Mouse (Mus musculus) embryo, embryonic 11.5 days (tissue): ENCODE results near the gene Ntrk3.
A peak's percentile ranks its signal among the peaks of the same experiment; 100 is the strongest.

Source experiments
- DNase-seq: peaks from one replicate; pipeline ENCODE4 v3.0.0-alpha.2; 2012; ENCODE audit warnings: low read depth, low spot score

The Ntrk3 gene

GRCm38 (mm10) chr7:78520243-78520927 is 217.4 kb downstream of the Ntrk3 start:
- DNase-seq, result no peak

- DNase-seq, result no peak
Measured at GRCm38 (mm10) chr7:78519689-78520088, 218.1 kb downstream of the Ntrk3 start.

- DNase-seq, result no peak
Measured at GRCm38 (mm10) chr7:78518760-78519363, 218.9 kb downstream of the Ntrk3 start.

- peak; percentile 26 for DNase-seq
Measured at GRCm38 (mm10) chr7:78515042-78515609, 222.7 kb downstream of the Ntrk3 start.

- DNase-seq, result no peak
Measured at GRCm38 (mm10) chr7:78507032-78507611, 230.7 kb downstream of the Ntrk3 start.

GRCm38 (mm10) chr7:78500863-78501262 is 236.9 kb downstream of the Ntrk3 start:
- no peak for DNase-seq

GRCm38 (mm10) chr7:78499970-78500369 is 237.8 kb downstream of the Ntrk3 start:
- DNase-seq, result no peak

- DNase-seq, result no peak
Measured at GRCm38 (mm10) chr7:78498356-78498755, 239.5 kb downstream of the Ntrk3 start.

- DNase-seq, result peak; percentile 20
Measured at GRCm38 (mm10) chr7:78497819-78498218, 240.0 kb downstream of the Ntrk3 start.

GRCm38 (mm10) chr7:78493591-78493990 is 244.2 kb downstream of the Ntrk3 start:
- no peak for DNase-seq

- DNase-seq, result peak; percentile 7
Measured at GRCm38 (mm10) chr7:78491176-78491575, 246.6 kb downstream of the Ntrk3 start.

- DNase-seq, result no peak
Measured at GRCm38 (mm10) chr7:78484290-78484689, 253.5 kb downstream of the Ntrk3 start.

GRCm38 (mm10) chr7:78483729-78484128 is 254.1 kb downstream of the Ntrk3 start:
- DNase-seq, result no peak

GRCm38 (mm10) chr7:78483061-78483460 is 254.8 kb downstream of the Ntrk3 start:
- no peak for DNase-seq

- DNase-seq, result no peak
Measured at GRCm38 (mm10) chr7:78478881-78479280, 258.9 kb downstream of the Ntrk3 start.

- DNase-seq, result no peak
Measured at GRCm38 (mm10) chr7:78471755-78472154, 266.1 kb downstream of the Ntrk3 start.

- DNase-seq, result no peak
Measured at GRCm38 (mm10) chr7:78471270-78471669, 266.5 kb downstream of the Ntrk3 start.

GRCm38 (mm10) chr7:78462605-78463004 is 275.2 kb downstream of the Ntrk3 start:
- DNase-seq, result no peak

GRCm38 (mm10) chr7:78459021-78459420 is 278.8 kb downstream of the Ntrk3 start:
- no peak for DNase-seq

- DNase-seq, result no peak
Measured at GRCm38 (mm10) chr7:78451666-78452065, 286.1 kb downstream of the Ntrk3 start.

- DNase-seq, result no peak
Measured at GRCm38 (mm10) chr7:78449909-78450592, 287.8 kb downstream of the Ntrk3 start.

GRCm38 (mm10) chr7:78448841-78449240 is 289.0 kb downstream of the Ntrk3 start:
- DNase-seq, result no peak
